Mouse (Mus musculus) gastrocnemius, adult 2 months (tissue): ENCODE measurements around the gene Parg. TPM values are rescaled to one million over a fixed set of nuclear protein-coding genes. Genes with fewer than 3 reads are reported as not detected.
"Not testable (repeated sequence)": the region's sequence is repeated elsewhere in the genome, so short reads cannot be mapped to it uniquely, and the experiment has no call there.

Experiments used
- DNase-seq: peaks from one replicate; pipeline ENCODE4 v3.0.0; 2022
- H3K27ac ChIP-seq: fragments of 200-600 bp; 2 replicates; pipeline ENCODE4 v1.8.1; 2022; ENCODE audit warnings: mild to moderate bottlenecking
- H3K4me3 ChIP-seq: fragments of 200-600 bp; 2 replicates; pipeline ENCODE4 v1.8.1; 2022; ENCODE audit warnings: mild to moderate bottlenecking, moderate library complexity
- CTCF ChIP-seq: fragments of 200-600 bp; IDR thresholded peaks from 2 replicates; pipeline ENCODE4 v1.8.1; 2022; ENCODE audit warnings: antibody characterized with exemption, mild to moderate bottlenecking, moderate library complexity
- intact Hi-C: fragments of 180-260 bp; cut with DNase I; formaldehyde crosslinking; loops from one replicate; pipeline ENCODE4 v1.15.1; 2025
- total RNA-seq, 2 experiments: library from RNA; stranded (reverse); gene quantifications; 2 replicates each; pipeline ENCODE4 v1.2.3; 2021

The Parg gene
- total RNA-seq, 2 experiments from 2014 or later, result 21.4 to 22.0 TPM

DNA sequence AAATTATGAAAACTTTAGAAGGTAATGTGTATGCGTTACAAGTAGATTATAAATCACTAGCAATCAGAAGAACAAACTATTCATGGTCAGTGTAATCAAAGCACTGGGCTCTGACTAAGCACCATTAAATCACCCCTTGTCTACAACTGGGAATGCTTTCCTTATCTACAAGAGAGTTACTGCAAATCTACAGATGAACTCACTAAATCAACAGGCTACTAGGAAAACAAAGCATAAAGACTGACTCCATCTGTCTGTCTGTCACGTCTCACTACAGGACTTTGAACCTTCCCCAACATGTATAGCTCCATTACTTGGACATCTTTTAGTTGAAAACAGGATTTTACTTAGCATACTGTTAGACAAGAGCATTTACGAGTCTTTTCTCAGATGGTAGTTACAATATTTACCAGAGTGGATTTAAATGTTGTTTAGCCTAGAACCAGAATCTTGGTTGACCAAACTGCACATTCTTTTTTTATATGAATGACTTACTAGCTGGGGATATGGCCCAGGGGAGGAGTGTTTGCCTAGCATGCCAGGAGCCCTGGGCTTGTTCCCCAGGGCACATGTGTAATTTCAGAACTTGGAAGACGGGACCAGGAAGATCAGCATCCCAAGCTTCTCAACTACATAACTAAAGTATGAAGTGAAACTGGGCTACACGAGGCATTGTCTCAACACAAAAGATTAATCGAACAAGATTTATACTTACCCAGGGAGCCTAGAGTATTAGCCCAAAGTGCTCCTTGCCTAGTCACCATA is 10.9 kb upstream of the Parg start:
- H3K4me3 ChIP-seq, result no peak overlapping the region
- no peak overlapping the region for H3K27ac ChIP-seq
- TF ChIP-seq CTCF, result no peak
- intact Hi-C loops, result loop anchor here (5.0 kb wide), 1 partner anchor 69 kb away; no protein-coding TSS in a partner anchor
- DNase-seq, result peak; percentile 24

DNA sequence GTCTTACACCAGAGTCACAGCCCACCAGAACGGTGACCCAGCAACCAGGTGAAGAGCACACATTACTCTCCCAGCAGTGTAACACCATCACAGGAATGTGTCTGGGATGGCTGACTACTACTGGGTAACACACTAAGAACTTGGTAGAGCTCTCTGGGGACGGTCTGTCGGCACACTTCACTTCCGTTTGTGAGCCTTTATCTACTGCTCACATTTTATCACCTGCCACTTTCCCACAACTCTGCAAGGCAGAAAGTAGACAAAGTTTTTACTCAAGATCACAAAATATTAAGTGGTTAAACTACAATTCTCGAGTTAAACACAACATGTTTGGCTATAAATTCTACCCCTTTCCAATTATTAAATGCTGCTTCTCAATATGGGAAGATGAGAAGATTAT is 9.8 kb upstream of the Parg start:
- Histone ChIP-seq H3K27ac (peak overlapping the region; percentile 52; the same call in 1 of the 2 replicates), H3K4me3 (no peak overlapping the region)
- DNase-seq, result no peak
- intact Hi-C loops, result loop anchor here (5.0 kb wide), 1 partner anchor 70 kb away; no protein-coding TSS in a partner anchor
- no peak for TF ChIP-seq CTCF

DNA sequence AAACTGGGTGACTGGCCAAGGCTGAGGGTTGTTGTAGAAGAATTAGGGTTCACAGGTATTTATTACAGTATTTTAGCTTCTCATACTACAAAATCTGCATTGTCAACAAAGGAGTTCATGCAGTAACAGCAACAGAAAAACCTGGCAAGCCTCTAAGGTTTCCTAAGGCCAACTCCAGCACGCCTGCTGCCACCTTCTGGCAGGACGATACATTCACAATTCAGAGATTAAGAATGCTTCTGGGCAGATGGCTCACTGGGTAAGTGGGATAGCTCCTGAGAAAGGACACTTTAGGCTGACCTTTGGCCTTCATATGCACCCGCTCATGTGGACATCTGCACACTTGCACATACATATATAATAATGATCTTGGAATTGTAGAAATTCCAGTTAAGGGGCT is 9.3 kb upstream of the Parg start:
- peak; percentile 72 for DNase-seq
- peak; percentile 77 for TF ChIP-seq CTCF
- Histone ChIP-seq H3K27ac (peak overlapping the region; percentile 52; the same call in 1 of the 2 replicates), H3K4me3 (no peak overlapping the region)
- intact Hi-C loops, result loop anchor here (5.0 kb wide), 1 partner anchor 70 kb away; no protein-coding TSS in a partner anchor

DNA sequence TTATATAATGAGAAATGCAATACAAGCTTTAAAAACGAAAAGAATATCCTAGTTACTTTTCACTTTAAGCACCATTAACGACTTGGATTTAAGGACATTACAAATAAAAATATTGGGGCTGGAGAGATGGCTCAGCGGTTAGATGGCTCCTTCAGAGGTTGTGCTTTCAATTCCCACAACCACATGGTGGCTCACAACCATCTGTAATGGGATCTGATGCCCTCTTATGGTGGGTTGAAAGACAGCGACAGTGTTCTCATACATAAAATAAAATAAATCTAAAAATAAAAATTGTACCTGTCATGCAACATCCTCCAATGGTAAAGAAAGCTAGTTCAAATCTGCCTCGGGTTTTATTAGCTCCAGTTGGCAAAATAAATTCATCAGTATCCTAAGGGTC is 8.2 kb upstream of the Parg start:
- H3K27ac ChIP-seq, DNase-seq, H3K4me3 ChIP-seq: not testable (repeated sequence)
- intact Hi-C loops, result loop anchor here (5.0 kb wide), 1 partner anchor 71 kb away; no protein-coding TSS in a partner anchor
- TF ChIP-seq CTCF, result 0 out of 2 replicates have a peak, but pooled peaks have one; percentile 2

DNA sequence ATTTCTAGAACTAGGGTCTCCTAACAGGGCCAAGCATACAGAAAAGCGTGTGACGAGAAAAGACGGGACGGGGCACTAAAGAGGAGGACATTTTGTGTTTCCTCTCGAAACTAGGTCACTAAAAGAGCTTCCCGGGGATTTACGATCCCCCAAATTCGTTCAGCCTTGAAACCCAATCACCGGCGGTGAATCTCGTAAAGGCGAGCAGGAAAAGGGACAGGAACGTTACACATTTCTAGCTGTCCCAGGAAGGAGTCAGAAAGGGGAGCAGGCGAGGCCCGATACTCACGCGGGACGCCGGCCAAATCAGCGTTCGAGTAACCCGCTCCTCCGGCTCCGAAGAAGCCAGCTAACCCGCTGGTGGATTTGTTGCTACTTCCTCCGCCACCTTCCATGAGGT is 395 bp upstream of the Parg start:
- TF ChIP-seq CTCF, result no peak
- Histone ChIP-seq H3K27ac (peak overlapping the region; percentile 94), H3K4me3 (peak overlapping the region; percentile 95)
- no peak for DNase-seq
- intact Hi-C loops, result no loop called here

DNA sequence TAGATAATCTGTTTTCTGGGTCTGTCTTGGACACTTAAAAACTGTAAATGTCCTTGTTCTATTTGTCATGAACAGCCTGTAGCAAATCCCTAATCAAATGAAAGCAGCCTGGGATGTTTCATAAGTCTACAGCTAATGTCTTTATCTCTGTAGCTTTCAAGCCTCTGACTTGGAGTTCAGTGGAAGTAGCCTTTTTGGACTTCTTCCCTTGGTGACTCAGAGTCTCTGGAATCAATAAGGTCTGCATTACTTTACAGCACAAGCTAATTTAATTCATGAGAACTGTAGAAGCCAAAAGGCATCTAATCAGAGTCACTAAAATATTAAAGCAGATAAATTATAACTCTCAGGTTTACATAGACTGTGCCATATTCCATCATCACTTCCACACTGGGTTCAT is 24.9 kb downstream of the Parg start:
- H3K4me3 ChIP-seq, result no peak overlapping the region
- no peak for DNase-seq
- intact Hi-C loops, result no loop called here
- no peak overlapping the region for H3K27ac ChIP-seq
- no peak for TF ChIP-seq CTCF

DNA sequence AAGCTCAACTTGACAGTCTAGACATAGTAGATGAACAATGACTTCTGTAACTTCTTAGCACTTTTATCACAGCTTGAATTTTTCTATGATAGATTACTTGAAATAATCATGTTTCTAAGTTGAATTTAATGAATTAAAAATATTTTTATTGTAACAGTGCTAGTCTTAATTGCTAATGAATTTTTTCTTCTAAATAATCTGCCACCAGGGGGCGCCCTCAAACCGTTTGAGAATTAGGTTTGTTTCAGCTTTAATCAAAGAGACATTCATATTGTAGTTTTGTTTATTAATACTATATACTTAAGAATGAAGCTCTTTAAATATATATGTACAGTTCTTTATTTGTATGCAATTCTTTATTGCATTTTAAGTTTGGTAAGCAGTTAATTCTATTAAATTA is 27.2 kb downstream of the Parg start:
- peak; percentile 83 for TF ChIP-seq CTCF
- intact Hi-C loops, result loop anchor here (2.0 kb wide), 2 partner anchors 244 to 254 kb away; no protein-coding TSS in a partner anchor
- Histone ChIP-seq H3K27ac (no peak overlapping the region), H3K4me3 (no peak overlapping the region)
- peak; percentile 33 for DNase-seq

DNA sequence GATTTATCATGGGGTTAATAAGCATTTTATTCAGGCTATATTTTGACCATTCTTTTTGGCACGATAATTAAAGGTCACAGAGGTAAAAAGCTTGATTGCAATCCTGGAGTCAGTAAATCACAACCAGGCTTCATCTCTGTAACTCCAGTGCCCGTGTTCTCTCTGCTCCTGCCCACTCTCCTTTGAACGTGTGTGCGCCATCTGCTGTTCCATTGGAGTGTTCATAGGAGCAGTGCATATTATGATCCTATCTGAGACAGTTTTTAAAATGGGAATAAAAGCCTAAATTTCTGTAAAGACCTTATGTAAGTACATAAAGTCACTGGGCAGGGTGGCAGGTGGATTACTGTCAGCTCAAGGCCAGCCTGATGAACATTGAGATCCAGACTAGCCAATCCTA is 40.7 kb downstream of the Parg start:
- TF ChIP-seq CTCF, result peak; percentile 27; the same call in 1 of the 2 replicates
- intact Hi-C loops, result no loop called here
- DNase-seq, result peak; percentile 19
- H3K27ac ChIP-seq, result peak overlapping the region; percentile 57
- H3K4me3 ChIP-seq, result no peak overlapping the region

DNA sequence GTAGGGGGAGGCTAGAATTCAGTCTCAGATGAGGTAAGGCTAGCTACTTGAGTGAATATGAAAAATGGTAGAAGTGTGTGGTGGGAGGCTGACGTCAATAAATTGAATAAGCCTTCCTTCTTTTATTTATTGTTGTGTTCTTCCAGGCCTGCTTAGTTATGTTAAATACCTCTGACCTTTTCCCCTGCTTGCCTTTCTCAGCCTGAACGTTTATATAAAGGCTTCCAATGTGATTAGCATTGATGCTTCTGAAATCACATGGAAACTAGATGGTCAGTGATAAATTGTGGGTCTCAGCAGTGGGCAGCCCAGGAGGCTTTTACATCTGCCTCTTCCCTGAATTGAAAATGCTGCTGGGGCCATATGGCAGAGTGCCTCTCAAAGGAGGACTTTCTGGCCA is 44.3 kb downstream of the Parg start:
- intact Hi-C loops, result no loop called here
- no peak for TF ChIP-seq CTCF

DNA sequence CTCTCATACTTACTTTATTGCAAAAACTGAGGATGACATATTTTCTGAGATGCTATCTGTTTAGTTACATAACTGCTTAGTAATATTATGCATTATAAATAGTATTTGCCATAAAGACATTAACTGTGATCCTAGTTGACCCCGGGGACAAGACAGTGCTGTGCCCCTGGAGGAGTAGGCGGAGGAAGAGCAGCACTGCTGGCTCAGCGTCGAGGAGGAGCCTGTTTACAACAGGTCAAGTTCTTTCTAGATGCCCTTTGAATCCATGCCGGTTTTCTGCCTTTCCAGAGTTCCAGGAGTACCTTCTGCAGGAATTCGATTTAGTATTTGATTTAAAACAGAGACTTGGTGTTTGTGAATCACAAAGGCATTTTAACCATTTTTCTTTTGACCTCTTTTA is 47.9 kb downstream of the Parg start:
- intact Hi-C loops, result no loop called here
- Histone ChIP-seq H3K4me3 (no peak overlapping the region), H3K27ac (no peak overlapping the region)
- TF ChIP-seq CTCF, result no peak
- DNase-seq, result no peak

More for the DNA sequence above, 44.3 kb downstream of the Parg start:
- H3K4me3 ChIP-seq, result no peak overlapping the region
- DNase-seq, result no peak
- H3K27ac ChIP-seq, result no peak overlapping the region

DNA sequence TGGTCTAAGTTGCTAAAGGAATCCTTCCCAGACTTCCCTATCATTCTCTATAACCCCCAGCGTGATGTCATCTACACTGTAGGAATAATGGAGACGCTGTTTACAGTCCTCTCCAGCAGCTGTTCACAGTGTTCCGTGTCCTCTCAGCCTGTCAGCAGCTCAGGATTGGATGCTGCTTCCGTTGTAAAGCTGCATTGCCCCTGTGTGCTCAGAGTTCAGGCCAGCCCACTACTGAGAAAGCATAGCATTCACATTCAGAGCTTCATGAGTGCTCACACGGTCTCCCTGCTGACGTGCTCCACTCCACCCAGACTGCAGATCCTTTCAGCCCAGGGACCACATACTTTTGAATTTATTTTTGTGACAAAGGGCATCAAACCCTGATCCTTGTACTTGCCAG is 59.1 kb downstream of the Parg start:
- no peak overlapping the region for H3K27ac ChIP-seq
- H3K4me3 ChIP-seq, result no peak overlapping the region
- DNase-seq, result no peak
- intact Hi-C loops, result no loop called here
- TF ChIP-seq CTCF, result no peak

DNA sequence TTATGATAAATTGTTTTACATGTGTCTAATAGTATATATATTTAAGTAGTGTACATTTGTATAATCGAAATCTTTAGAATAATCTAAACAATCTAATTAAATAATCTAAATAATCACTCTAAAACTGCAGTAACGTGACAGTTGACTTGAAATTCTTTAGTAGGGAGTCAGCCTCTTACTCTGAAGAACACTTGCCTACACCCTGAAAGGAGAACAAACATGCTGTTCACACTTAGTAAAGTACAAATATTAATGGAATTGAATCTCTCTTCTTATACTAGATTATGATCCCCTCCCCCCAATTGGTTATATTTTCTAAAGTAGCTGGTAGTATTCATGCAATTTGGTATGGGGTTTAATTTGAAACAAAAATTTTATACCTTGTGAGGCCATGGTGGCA is 60.0 kb downstream of the Parg start:
- intact Hi-C loops, result no loop called here
- no peak for DNase-seq
- no peak overlapping the region for H3K4me3 ChIP-seq
- no peak for TF ChIP-seq CTCF
- no peak overlapping the region for H3K27ac ChIP-seq

DNA sequence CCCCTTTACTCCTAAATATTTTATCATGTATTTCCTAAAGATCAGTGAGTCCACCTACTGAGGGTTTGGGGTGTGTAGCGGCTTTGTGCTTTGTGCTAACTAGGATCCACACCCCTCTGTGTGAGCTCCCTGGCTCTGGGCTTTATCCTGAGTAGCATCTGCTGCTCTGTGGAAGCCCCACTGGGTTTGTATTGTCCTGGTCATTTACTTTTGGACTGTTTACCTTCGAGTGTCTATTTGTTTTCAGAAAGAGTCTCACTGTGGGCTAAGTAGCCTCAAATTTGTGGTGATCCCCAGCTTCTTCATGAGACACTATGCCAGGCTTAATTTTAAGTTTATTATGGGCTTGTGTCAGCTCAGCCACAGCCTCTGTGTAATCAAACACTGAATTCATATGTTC is 67.2 kb downstream of the Parg start:
- no peak for DNase-seq
- no peak for TF ChIP-seq CTCF
- H3K4me3 ChIP-seq, result no peak overlapping the region
- intact Hi-C loops, result no loop called here
- H3K27ac ChIP-seq, result no peak overlapping the region

DNA sequence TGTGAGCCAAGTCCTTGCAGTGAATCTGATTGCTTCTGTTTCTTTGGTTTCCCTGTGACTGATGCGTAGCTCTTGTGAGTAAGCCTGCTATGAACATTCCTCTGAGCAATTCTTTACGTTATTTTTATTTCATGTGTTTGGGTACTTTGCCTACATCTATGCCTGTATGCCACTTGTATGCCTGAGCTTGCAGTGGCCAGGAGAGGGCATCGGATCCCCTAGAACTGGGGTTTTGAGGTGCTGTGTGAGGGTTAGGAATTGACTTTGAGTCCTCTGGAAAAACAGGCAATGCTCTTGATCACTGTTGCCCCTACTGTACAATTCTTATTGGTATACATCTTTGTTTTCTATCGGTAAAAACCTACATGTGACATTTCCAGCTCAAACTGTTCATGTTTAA is 67.8 kb downstream of the Parg start:
- no peak for TF ChIP-seq CTCF
- no peak for DNase-seq
- H3K4me3 ChIP-seq, result no peak overlapping the region
- H3K27ac ChIP-seq, result no peak overlapping the region
- intact Hi-C loops, result no loop called here
